Mouse (Mus musculus) A20 (cell line): ENCODE results near the gene Nrxn3.

ENCODE experiments used
- DNase-seq: peaks from one replicate; pipeline ENCODE4 v3.0.0-alpha.2; 2011; ENCODE audit warnings: low read depth, low spot score

Nrxn3 gene

DNA sequence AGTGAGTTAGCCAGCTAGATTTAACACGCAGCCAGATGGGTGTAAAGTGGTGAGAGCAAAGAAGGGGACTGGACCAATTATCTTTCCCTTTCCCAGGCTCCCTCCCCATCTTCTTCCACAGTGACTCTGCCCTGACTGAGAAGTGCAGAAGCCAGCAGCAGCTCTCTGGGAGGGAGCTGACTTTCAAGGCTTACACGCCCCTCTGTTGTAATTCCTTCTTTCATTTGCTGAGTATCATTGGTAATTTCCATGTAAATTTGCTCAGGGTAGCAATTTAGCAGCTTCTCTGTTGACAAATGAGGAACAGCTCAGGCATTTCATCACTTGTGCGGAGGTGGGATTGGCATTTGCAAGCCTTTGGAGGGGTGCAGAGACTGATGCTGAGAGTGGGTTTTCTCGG, 976.8 kb downstream of the Nrxn3 start:
- no peak for DNase-seq

GRCm38 (mm10) chr12:89700937-89701458, 978.3 kb downstream of the Nrxn3 start:
- DNase-seq, result no peak

DNA sequence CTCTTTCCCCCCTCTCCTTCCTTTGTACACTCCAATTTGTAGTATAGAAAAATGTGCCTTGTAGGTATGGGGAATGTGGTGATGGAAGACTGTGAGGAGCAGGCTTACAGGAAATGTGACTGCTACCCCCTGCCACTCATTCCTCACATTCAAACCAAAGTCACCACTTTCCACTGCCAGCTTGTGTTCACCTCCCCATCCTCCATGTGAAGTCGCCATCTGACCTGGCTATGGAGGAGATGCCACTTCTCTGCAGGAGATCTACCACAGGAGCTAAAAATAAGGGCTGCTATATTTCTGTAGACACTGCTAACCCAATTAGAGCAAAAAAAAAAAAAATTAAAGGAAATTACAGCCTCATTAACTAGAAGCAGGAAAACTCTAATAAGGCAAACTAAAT, 980.3 kb downstream of the Nrxn3 start:
- no peak for DNase-seq

- no peak for DNase-seq
Observed at GRCm38 (mm10) chr12:89707913-89708312, 985.2 kb downstream of the Nrxn3 start.

GRCm38 (mm10) chr12:89710459-89710858, 987.8 kb downstream of the Nrxn3 start:
- no peak for DNase-seq

- DNase-seq, result no peak
Observed at GRCm38 (mm10) chr12:89711791-89712190, 989.1 kb downstream of the Nrxn3 start.

- peak; percentile 3 for DNase-seq
Observed at GRCm38 (mm10) chr12:89719194-89720080, 996.8 kb downstream of the Nrxn3 start.

DNA sequence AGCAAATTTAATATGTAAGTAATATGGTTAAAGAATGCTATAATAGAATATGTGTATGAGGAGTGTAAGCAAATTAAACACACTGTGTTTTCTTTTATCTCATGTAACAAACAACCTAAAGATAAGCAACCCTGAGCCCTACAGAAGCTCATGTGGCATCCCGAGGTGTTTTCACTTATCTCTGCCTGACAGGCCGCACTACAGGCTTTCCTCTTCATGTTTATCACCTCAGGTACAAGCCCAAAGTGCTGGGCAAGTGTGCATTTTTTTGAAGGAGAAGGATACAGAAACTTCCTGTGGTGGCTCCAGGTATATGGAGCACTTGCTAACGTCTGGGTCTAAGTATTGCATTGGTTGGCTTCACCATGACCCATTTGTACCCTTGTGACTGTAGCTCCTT, 998.3 kb downstream of the Nrxn3 start:
- DNase-seq, result no peak

DNA sequence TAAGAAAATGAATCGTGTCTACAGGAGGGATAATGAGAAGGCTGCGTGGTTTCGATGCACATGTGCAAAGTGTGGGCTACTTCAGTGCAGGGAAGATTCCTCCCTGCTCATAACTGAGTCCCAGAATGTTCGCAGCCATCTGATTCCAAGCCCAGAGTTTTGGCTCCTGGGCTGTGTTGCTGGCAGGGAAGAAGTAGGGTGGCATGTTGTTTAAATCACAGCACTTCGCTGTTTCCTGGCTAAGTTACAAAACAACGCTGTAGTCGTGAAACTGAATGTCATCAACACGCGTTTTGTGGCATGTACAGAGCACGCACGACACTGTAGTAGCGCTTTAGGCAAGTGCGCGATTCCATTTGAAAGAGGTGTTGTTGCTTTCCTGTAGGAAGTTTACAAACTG, 999.8 kb downstream of the Nrxn3 start:
- no peak for DNase-seq

DNA sequence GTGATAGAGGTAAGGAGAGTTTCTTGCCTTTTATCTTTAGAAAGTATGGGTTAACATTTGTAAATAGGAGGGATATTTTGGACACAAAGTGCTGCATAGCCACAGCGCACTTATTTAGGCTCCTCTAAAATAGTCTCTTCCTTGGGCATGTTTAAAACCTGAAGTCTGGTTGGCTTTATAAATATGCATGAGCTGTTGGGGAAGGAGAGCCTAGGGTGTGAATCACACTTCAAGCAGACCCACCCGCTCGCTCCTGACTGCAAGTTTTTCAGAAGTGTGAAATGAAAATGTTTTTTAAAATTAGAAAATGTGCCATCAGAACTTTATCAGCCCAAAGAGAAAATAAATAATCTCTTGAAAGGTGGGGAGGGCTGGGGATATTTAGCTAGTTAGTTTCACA, 1001.4 kb downstream of the Nrxn3 start:
- no peak for DNase-seq

- DNase-seq, result no peak
Observed at GRCm38 (mm10) chr12:89742326-89742725, 1019.6 kb downstream of the Nrxn3 start.

- no peak for DNase-seq
Observed at GRCm38 (mm10) chr12:89742796-89743195, 1020.1 kb downstream of the Nrxn3 start.

DNA sequence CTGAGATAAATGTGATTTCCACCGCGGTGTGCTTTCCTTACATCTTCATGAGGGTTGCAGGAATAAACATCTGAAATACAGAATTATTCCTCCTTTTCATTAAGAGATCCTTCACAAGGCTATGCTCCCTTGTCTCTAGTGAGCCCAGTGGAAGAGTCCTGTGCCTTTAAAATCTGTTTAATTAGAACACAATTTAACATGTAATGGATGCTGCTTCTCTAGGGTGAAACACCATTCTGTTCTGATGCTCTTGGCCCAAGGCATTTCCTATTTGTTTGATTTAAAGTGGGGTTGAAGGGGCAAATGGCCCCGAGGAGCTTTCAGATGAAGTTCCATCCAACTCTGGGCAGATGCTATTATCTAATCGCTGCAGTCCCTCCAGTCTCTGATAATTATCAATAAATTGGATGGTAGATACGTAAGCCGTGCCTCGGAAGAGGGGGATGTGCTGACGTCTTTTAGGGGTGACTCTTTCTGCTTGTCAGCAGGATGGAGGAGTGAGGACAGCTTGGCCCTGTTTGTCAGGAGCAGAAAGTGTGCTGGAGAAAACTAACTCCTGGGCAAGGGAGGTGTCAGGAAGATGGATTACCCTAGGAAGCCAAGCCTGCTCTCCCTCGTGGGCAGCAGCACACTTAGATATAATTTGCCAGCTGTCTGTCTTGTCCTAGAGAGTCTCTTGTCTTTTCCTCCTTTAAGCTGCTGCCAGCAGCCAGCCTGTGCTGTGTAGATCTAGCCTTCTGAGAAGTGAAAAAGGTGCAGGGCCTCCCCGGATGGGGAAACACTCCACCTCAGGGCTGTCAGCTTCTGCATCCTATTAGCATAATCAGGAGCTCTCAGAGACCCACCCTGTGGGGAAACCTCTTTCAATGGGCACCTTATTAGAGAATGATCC, 1041.8 kb downstream of the Nrxn3 start:
- DNase-seq, result no peak

- DNase-seq, result no peak
Observed at GRCm38 (mm10) chr12:89765179-89765578, 1042.5 kb downstream of the Nrxn3 start.

DNA sequence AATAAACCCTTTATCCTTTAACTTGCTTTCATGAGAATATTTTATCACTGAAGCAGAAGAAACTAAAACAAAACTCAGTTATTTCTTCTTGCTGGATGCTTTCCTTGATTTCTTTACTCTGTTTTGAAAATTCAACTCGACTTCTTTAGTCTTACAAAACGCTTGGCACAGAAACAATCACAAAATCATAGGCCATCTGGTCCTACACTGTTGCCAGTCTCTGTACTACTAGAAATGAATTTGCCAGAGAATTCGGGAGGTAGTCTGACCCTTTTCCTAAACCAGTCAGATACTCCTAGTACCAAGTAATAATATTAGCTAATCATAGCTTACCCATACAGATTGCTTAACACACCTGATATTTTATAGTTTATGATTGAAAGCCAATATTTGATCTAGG, 1066.1 kb downstream of the Nrxn3 start:
- no peak for DNase-seq

- DNase-seq, result no peak
Observed at GRCm38 (mm10) chr12:89789981-89790380, 1067.3 kb downstream of the Nrxn3 start.

GRCm38 (mm10) chr12:89791829-89792228, 1069.2 kb downstream of the Nrxn3 start:
- DNase-seq, result no peak

DNA sequence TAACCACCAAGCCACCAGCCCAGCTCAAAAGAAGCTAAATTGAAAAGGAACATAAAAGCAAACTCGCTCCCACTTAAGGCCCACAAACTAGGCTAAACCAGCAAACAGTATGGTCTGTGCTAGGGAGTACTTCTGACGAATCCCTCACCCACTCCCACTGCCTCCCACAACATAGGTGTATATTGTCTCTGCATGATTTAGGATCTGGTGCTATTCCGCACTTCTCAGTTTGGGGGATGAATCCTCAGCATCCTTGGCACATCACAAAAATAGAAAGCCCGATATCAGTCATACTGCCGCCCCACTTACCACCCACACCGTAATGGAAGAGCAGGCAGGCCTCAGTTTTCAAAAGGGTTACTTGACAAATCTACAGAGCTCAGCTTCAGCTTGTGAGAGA, 1072.1 kb downstream of the Nrxn3 start:
- no peak for DNase-seq

DNA sequence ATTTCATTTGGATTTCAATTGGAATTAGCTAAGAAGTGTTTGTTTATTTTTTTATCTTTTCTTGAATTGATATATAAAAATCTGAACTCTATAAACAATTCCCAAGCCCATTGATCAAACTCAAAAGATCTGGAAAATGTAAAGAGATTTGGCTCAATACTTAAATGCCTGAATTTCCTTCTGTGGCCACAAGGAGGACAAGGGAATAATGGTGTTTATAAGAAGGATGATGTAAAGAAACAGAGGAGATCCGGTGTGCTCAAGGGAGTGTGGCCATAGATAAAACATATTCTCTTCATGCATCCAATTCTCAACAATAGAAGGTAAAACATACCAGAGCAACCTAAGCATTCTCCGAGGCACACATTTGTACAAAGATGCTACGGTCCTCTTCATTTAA, 1085.5 kb downstream of the Nrxn3 start:
- DNase-seq, result no peak

GRCm38 (mm10) chr12:89810146-89810545, 1087.5 kb downstream of the Nrxn3 start:
- no peak for DNase-seq

GRCm38 (mm10) chr12:89811815-89812549, 1089.3 kb downstream of the Nrxn3 start:
- DNase-seq, result no peak
